Mouse (Mus musculus) bone marrow macrophage, adult 2 months (primary cell): ENCODE measurements at regions not wholly inside any gene's neighbourhood (a gene's known extent, or its start where the extent isn't known, plus 50 kb on each side); places are given as distances from the start of the nearest gene placed in this dataset.

Experiments used
- CTCF ChIP-seq: IDR thresholded peaks from 2 replicates; pipeline ENCODE4 v1.5.1; 2012; ENCODE audit warnings: low read depth, mild to moderate bottlenecking, low read length, moderate library complexity
- POLR2A ChIP-seq: IDR thresholded peaks from 2 replicates; pipeline ENCODE4 v1.6.1; 2012; ENCODE audit warnings: mild to moderate bottlenecking, low read depth, low read length, borderline replicate concordance

DNA sequence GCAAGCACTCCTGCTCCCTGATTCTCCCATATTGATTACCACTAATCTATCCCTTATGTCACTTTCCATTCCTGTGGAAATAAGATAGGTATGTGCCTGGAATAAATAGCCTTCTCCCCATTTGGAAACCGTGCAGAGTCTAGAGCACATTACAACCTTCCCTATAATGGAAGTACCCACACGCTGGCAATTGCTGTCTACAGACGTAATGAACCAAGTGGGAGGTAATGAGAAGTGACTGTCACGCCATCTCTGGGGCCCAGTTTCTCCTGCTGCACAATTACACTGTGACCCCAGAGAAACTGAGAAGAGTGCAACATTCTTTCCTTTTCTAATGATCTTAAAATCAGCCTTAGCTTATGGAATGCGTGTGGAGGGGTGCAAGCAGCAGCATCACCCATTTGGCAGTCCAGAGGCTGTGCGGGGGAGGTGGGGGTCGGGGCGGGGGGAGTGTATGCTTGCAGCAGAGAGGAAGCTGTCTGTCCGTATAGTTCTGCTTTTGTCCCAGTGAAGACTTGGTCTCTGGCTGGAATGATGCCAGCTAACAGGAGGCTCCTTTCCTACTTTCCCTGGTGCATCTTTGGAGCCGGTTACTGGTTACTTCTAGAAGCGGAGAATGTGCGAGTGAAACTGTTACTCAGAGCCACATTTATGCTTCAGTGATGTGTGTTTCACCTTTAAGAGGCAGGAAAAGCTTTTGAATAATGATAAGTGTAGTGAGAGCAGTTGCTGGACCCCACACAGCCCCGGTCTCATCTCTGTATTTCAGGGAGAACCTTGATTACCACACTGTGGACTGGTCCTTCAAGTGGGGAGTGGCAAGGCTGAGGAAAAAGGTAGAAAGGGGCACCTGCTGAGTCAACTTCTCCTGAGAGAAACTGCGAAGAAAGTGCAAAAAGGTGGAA lies 209.3 kb upstream of the Tet2 start:
- no peak for TF ChIP-seq POLR2A
- TF ChIP-seq CTCF: no peak
